In the genomic region with DNA sequence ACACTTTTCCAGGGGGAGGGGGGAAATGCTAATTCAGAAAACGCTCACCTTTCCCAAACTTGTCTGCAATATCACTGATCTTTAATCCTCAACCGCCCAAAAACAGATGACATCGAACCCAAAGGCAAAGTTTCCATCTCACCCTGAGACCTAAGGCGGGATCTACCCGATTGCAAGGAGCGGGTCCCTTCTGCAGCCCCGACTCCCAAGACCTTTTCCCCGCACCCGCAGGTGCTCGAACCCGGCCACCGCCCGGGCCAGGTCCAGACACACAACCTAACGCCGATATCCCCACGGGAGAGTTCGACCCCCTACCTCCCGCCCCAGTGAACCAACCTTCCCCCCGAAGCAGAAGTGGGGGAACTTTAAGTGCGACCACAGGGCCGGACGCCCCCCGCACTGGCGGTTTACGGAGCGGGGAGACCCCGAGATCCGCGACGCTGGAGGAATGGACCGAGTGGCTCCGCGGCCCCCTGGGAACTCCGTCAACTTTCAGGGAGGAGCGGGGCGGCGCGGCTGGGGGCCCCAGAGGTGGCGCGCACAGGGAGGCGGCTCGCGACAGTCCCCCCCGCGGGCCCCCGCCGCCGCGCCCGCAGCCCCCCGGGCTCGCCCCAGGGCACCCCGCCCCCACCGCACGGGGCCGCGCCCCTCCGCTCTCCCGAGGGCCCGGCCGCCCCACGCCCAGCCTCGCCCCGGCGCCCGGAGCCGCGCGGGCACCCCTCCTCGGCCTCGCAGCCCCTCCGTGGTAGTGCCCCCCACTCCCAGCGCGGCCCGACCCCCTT, we compare ENCODE assay signal across 8 mouse cellular contexts. TPM values are rescaled to one million over a fixed set of nuclear protein-coding genes. Genes with fewer than 3 reads are reported as not detected.
DNase-seq lines count a peak whose midpoint lies in the region; ATAC-seq lines count a peak whose summit lies in the region.

No protein-coding gene starts in this region.

- peaks cover 2% of the 10 kb centered on the region for H3K36me3 ChIP-seq in megakaryocyte, embryonic 14.5 days (replicated peaks; ENCODE audit: low read length)
- H3K36me3 ChIP-seq in forebrain, embryonic 11.5 days (ENCODE audit: control insufficient read depth, insufficient read depth, low read length): no peaks in the 10 kb centered on the region
- no peaks in the 10 kb centered on the region for H3K36me3 ChIP-seq in hindbrain, embryonic 11.5 days (ENCODE audit: control insufficient read depth, insufficient read depth, low read length)
- no peaks in the 10 kb centered on the region for H3K36me3 ChIP-seq in neural tube, embryonic 12.5 days

- H3K9me3 ChIP-seq in megakaryocyte, embryonic 14.5 days: no peaks in the 10 kb centered on the region
- H3K9me3 ChIP-seq in forebrain, embryonic 11.5 days (ENCODE audit: control insufficient read depth, low read length): no peaks in the 10 kb centered on the region
- no peaks in the 10 kb centered on the region for H3K9me3 ChIP-seq in hindbrain, embryonic 11.5 days (ENCODE audit: control insufficient read depth, low read length)
- H3K9me3 ChIP-seq in neural tube, embryonic 12.5 days: no peaks in the 10 kb centered on the region

- H3K9ac ChIP-seq in forebrain, embryonic 11.5 days (ENCODE audit: low read length): peak overlapping the region; percentile 96
- H3K9ac ChIP-seq in hindbrain, embryonic 11.5 days (ENCODE audit: low read depth, low read length): peak overlapping the region; percentile 95
- peak overlapping the region; percentile 98 for H3K9ac ChIP-seq in neural tube, embryonic 12.5 days

- H3K27ac ChIP-seq in forebrain, embryonic 11.5 days (ENCODE audit: low read depth, low read length): peak overlapping the region; percentile 96
- peak overlapping the region; percentile 99 for H3K27ac ChIP-seq in hindbrain, embryonic 11.5 days (ENCODE audit: low read depth, low read length)
- peak overlapping the region; percentile 98 for H3K27ac ChIP-seq in neural tube, embryonic 12.5 days

- peak overlapping the region; percentile 57 for H3K4me2 ChIP-seq in forebrain, embryonic 11.5 days (ENCODE audit: low read depth, low read length, severe bottlenecking)
- peak overlapping the region; percentile 97 for H3K4me2 ChIP-seq in hindbrain, embryonic 11.5 days (replicated peaks; ENCODE audit: low read depth, low read length)
- H3K4me2 ChIP-seq in neural tube, embryonic 12.5 days (replicated peaks): peak overlapping the region; percentile 94

- peak overlapping the region; percentile 95 for H3K4me3 ChIP-seq in megakaryocyte, embryonic 14.5 days (replicated peaks)
- peak overlapping the region; percentile 90 for H3K4me3 ChIP-seq in forebrain, embryonic 11.5 days (ENCODE audit: low read depth, low read length)
- H3K4me3 ChIP-seq in hindbrain, embryonic 11.5 days (ENCODE audit: low read depth, low read length): peak overlapping the region; percentile 78
- peak overlapping the region; percentile 91 for H3K4me3 ChIP-seq in neural tube, embryonic 12.5 days

- peak; percentile 52 for DNase-seq in adrenal gland, postnatal 25 days
- DNase-seq in forebrain, embryonic 11.5 days (ENCODE audit: low spot score): peak; percentile 75
- peak; percentile 53 for DNase-seq in hindbrain, embryonic 11.5 days (ENCODE audit: low spot score)
- DNase-seq in liver: peak; percentile 66
- DNase-seq in urinary bladder, postnatal 4 days (ENCODE audit: low spot score in 2 of 2): peak; percentile 24 to 62

- WGBS in forebrain, embryonic 11.5 days: under 1% methylated on average over 38 of the region's 75 CpGs
- 1% methylated on average over 37 of the region's 75 CpGs for WGBS in hindbrain, embryonic 11.5 days
- 1% methylated on average over 61 of the region's 75 CpGs for WGBS in neural tube, embryonic 12.5 days

- no peaks in the 10 kb centered on the region for H3K27me3 ChIP-seq in megakaryocyte, embryonic 14.5 days (replicated peaks)
- no peaks in the 10 kb centered on the region for H3K27me3 ChIP-seq in forebrain, embryonic 11.5 days (ENCODE audit: control insufficient read depth, insufficient read depth, low read length)
- H3K27me3 ChIP-seq in hindbrain, embryonic 11.5 days (ENCODE audit: control insufficient read depth, insufficient read depth, low read length): no peaks in the 10 kb centered on the region
- H3K27me3 ChIP-seq in neural tube, embryonic 12.5 days (replicated peaks): no peaks in the 10 kb centered on the region

- no peak for ATAC-seq in megakaryocyte, adult 5-6 weeks (ENCODE audit: poor library complexity, severe bottlenecking)
- ATAC-seq in forebrain, embryonic 11.5 days (replicated peaks; ENCODE audit: low FRiP score): peak; percentile 84
- peak; percentile 73 for ATAC-seq in hindbrain, embryonic 11.5 days (ENCODE audit: low FRiP score)
- ATAC-seq in neural tube, embryonic 12.5 days (ENCODE audit: low FRiP score, low read depth): peak; percentile 81

- peaks cover 56% of the 10 kb centered on the region for H3K4me1 ChIP-seq in megakaryocyte, embryonic 14.5 days
- H3K4me1 ChIP-seq in forebrain, embryonic 11.5 days (replicated peaks; ENCODE audit: control insufficient read depth, insufficient read depth, low read length): no peaks in the 10 kb centered on the region; the same call in 1 of the 2 replicates
- no peaks in the 10 kb centered on the region; the same call in 1 of the 2 replicates for H3K4me1 ChIP-seq in hindbrain, embryonic 11.5 days (replicated peaks; ENCODE audit: control insufficient read depth, insufficient read depth, low read length)
- H3K4me1 ChIP-seq in neural tube, embryonic 12.5 days: peaks cover 12% of the 10 kb centered on the region

RNA-seq across cellular contexts. Expression of a gene that starts 0.6 kb away (rescaled TPM):
- 0.58 and 3.5 TPM in 2 replicates for polyA plus RNA-seq in megakaryocyte, embryonic 14.5 days (2012; ENCODE audit: insufficient read depth, low replicate concordance)
- total RNA-seq in megakaryocyte, adult 5-6 weeks (2015): 154 and 168 TPM in 2 replicates
- total RNA-seq in megakaryocyte, adult 5-6 weeks (2017): 76.5 and 94.0 TPM in 2 replicates
- 47.8 and 57.1 TPM in 2 replicates for total RNA-seq in adrenal gland, postnatal 25 days (2021)
- 23.6 and 25.9 TPM in 2 replicates for polyA plus RNA-seq in forebrain, embryonic 11.5 days (2014; fragmentation: Nextera tagmentation; extraction: Ambion mirVana)
- 29.3 and 32.3 TPM in 2 replicates for polyA plus RNA-seq in hindbrain, embryonic 11.5 days (2014; fragmentation: Nextera tagmentation; extraction: Ambion mirVana)
- polyA plus RNA-seq in neural tube, embryonic 12.5 days (2016; fragmentation: Nextera tagmentation; extraction: Ambion mirVana): 31.7 and 35.2 TPM in 2 replicates
